Mouse (Mus musculus) embryonic fibroblast, embryonic 13.5 days (primary cell): ENCODE data around the gene Ppm1h.

Experiments used
- CTCF ChIP-seq: IDR thresholded peaks from 2 replicates; pipeline ENCODE4 v1.5.1; 2011; ENCODE audit warnings: mild to moderate bottlenecking, control low read depth, low read length, moderate library complexity, borderline replicate concordance; ENCODE audit not compliant: insufficient read depth
- POLR2A ChIP-seq: IDR thresholded peaks from 2 replicates; pipeline ENCODE4 v1.6.1; 2011; ENCODE audit warnings: low read depth, mild to moderate bottlenecking, control low read depth, low read length, moderate library complexity

DNA sequence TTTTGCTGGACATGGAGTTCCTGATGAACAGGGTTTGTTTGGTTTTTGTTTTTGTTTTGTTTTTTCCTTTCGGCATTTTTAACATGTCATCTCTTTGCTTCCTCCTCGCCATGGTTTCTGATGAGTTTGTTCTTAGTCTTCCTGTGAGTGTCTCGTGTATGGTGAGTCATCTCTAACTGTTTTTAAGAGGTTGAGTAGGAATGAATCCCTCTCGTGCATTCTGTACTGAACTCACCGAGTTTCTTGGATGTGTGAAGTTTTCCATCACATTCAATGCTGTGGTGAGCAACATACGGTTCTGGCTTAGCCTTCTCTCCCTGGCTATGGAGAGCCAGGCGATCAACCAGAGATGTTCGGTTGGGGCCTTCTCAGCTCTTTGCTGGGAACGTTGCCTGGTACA lies 275.0 kb downstream of the Ppm1h start:
- no peak for TF ChIP-seq CTCF
- no peak for TF ChIP-seq POLR2A
